Mouse (Mus musculus): ENCODE data around the gene Rps3a1. TPM values are rescaled to one million over a fixed set of nuclear protein-coding genes. Genes with fewer than 3 reads are reported as not detected.

Rps3a1 gene
- polyA plus RNA-seq, 1 experiment from 2014 or later = 746 TPM

DNA sequence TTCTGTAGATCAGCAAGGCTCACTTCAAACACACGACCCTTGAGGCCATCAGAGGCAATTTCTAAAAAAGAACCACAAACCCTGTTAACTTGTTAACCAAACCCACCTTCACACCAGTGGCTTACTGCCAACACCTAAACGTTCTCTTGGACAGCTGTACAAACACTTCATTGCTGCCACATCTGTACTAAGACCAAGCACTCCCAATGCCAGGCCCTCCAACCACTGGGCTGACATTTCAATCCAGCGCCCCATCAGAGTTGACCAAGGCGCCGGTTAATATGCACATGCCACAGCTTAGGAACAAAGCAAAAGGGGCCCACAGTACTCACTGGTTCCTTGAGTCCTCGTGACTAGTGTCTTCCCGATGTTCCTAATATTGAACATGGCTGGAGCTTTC lies 1.1 kb downstream of the Rps3a1 start:
- Histone ChIP-seq H3K27me3 (no peaks in the 10 kb centered on the region), H3K36me3 (peaks cover 44% of the 10 kb centered on the region), H3K27ac (peak overlapping the region; percentile 86; the same call in 1 of the 2 replicates), H3K9ac (peak overlapping the region; percentile 98), H3K9me3 (replicated peaks) (no peaks in the 10 kb centered on the region), H3K4me1 (replicated peaks) (peaks cover 16% of the 10 kb centered on the region), H3K4me3 (peak overlapping the region; percentile 98), H3K4me2 (peak overlapping the region; percentile 67)
- no peak for ATAC-seq (replicated peaks; ENCODE audit: insufficient number of reproducible peaks, insufficient read depth, low FRiP score, low read depth)
- 7% methylated on average over 7 of the region's 7 CpGs for WGBS

DNA sequence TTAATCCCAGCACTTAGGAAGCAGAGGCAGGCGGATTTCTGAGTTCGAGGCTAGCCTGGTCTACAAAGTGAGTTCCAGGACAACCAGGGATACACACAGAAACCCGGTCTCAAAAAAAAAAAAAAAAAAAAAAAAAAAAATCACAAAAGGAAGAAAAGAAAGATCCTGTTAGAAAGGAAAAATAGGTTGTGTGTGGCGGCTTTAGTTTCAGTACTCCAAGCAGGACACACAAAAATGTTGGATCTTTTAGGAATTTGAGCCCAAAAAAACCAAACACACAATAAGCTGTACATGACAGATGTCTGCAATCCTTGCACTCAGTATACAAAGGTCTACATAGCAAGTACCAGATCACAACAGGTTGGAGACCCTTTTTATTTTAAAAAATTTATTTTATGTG lies 2.8 kb downstream of the Rps3a1 start:
- peaks cover 16% of the 10 kb centered on the region for H3K4me1 ChIP-seq (replicated peaks)
- ATAC-seq (replicated peaks; ENCODE audit: insufficient number of reproducible peaks, insufficient read depth, low FRiP score, low read depth) = no peak
- H3K9me3 ChIP-seq (replicated peaks) = no peaks in the 10 kb centered on the region
- no peaks in the 10 kb centered on the region for H3K27me3 ChIP-seq
- H3K27ac ChIP-seq = no peak overlapping the region
- H3K4me2 ChIP-seq = no peak overlapping the region
- WGBS = 91% methylated on average over 4 of the region's 4 CpGs
- no peak overlapping the region for H3K4me3 ChIP-seq
- H3K36me3 ChIP-seq = peaks cover 55% of the 10 kb centered on the region
- no peak overlapping the region for H3K9ac ChIP-seq

DNA sequence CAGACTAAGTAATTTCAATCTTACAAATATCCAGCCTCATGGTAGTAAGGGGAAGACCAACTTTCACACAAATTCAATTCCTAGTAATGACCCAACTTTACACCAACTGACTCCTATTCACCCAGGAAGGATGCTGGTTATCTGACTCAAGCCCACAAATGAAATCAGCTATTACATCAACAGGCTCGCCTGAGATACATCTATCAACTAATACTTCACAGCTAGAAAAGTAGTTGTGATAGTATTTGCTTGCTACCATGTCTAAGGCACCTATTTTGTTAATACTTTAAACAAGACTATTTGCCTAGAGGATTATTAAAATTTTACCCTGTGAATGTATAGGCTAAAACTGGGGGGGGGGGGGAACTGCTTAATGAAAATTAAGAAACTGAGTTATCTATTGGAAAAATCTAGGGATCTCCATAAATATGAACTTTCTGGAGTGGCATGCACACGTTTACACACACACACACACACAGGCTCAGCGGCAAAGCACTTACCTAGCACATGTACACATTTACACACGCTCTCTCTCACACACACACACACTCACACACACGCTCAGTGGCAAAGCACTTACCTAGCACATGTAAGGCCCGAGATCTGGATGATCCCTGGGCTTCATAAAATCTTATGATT lies 5.4 kb downstream of the Rps3a1 start:
- Histone ChIP-seq H3K4me3 (no peak overlapping the region), H3K27ac (no peak overlapping the region), H3K4me2 (no peak overlapping the region), H3K36me3 (peaks cover 55% of the 10 kb centered on the region), H3K9ac (no peak overlapping the region), H3K27me3 (no peaks in the 10 kb centered on the region), H3K4me1 (replicated peaks) (peaks cover 13% of the 10 kb centered on the region), H3K9me3 (replicated peaks) (no peaks in the 10 kb centered on the region)
- WGBS = 85% methylated on average over 6 of the region's 6 CpGs
- no peak for ATAC-seq (replicated peaks; ENCODE audit: insufficient number of reproducible peaks, insufficient read depth, low FRiP score, low read depth)

DNA sequence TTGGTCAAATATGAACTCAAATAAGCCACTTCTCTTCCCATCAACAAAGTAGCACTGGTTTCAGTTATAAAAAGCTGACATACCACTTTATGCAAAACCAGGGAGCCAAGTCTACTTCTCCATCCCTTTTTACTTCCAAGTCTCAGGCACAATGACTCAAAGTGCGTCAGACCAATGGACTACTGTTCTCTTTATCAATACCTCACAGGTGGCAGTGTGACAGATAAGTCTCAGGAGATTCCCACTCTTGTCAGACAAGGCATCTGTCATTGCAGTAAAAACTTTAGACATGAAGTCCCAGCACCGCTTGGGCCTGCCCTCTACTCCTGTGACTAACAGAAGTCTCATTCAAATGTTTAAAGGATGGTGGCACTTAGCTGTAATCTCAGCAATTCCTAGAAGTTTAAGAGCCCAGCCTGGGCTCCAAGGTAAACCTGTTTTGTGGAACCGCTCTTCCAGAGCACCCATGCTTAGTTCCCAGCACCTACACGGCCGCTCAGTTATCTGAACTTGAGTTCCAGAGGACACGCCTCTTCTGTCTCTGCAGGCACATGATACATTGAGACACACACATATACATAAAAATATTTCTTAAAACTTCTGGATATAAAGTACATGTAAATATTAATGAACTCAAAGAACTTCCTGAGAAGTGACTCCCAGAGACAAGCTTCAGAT lies 6.5 kb downstream of the Rps3a1 start:
- Histone ChIP-seq H3K27ac (no peak overlapping the region), H3K9ac (no peak overlapping the region), H3K4me1 (replicated peaks) (peaks cover 8% of the 10 kb centered on the region), H3K27me3 (no peaks in the 10 kb centered on the region), H3K4me2 (no peak overlapping the region), H3K36me3 (peaks cover 55% of the 10 kb centered on the region), H3K4me3 (no peak overlapping the region), H3K9me3 (replicated peaks) (no peaks in the 10 kb centered on the region)
- ATAC-seq (replicated peaks; ENCODE audit: insufficient number of reproducible peaks, insufficient read depth, low FRiP score, low read depth) = no peak
- 81% methylated on average over 6 of the region's 6 CpGs for WGBS

DNA sequence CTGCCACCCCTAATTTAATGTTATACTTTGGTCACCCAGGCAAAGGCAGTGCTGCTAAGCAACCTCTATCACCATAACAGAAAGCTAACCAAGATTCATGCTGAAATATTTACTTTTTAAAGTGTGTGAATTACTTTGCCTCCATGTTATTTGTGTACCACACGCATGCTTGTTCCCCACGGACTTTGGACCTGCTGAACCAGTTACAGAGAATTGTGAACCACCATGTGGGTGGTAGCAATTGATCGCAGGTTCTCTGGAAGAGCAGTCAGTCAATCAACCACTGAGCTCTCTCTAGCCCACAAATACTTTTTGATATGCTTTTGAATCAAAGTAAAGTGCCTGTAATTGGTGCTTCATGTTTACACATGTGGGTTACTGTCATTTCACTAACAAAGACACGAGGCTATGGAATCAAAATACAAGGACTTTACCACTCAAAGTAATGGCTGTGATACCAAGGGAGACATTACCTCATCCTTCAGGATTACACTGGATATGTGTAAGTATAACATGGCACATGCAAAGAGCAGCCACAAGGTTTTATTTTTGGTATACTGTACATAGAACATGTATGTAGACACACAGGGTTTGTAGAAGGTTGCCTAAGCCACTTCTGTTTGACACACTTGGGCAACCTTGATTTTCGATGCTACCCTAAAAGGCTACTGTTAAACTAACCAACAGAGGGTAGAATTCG lies 7.4 kb downstream of the Rps3a1 start:
- H3K27me3 ChIP-seq = no peaks in the 10 kb centered on the region
- no peaks in the 10 kb centered on the region for H3K4me1 ChIP-seq (replicated peaks)
- no peak for ATAC-seq (replicated peaks; ENCODE audit: insufficient number of reproducible peaks, insufficient read depth, low FRiP score, low read depth)
- no peak overlapping the region for H3K9ac ChIP-seq
- no peaks in the 10 kb centered on the region for H3K9me3 ChIP-seq (replicated peaks)
- 88% methylated on average over 6 of the region's 6 CpGs for WGBS
- no peak overlapping the region for H3K4me3 ChIP-seq
- H3K36me3 ChIP-seq = peaks cover 45% of the 10 kb centered on the region
- no peak overlapping the region for H3K4me2 ChIP-seq
- no peak overlapping the region for H3K27ac ChIP-seq

DNA sequence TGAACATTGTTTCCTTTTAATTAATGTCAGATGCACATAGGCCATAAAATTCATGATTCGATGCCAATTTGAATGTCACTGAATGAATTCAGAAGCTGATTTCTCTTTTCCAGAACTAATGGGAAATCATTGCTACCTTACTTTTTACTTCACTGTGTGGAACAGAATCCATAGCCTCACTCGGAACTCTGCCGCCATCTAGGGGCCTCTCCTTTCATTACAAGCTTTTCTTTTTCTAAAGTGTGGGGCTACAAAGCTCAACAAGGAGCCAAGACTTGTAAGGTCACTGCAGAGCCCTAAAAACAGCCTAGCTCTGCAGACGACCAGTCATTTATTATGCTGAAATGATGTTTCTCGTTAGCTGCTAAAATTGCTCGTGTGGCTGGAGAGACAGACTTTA lies 12.7 kb downstream of the Rps3a1 start:
- H3K4me1 ChIP-seq (replicated peaks) = no peaks in the 10 kb centered on the region
- no peaks in the 10 kb centered on the region for H3K27me3 ChIP-seq
- H3K36me3 ChIP-seq = no peaks in the 10 kb centered on the region; the same call in 1 of the 2 replicates
- H3K9me3 ChIP-seq (replicated peaks) = no peaks in the 10 kb centered on the region
- no peak overlapping the region for H3K4me2 ChIP-seq
- ATAC-seq (replicated peaks; ENCODE audit: insufficient number of reproducible peaks, insufficient read depth, low FRiP score, low read depth) = no peak
- no peak overlapping the region for H3K9ac ChIP-seq
- WGBS = 10% methylated on average over 6 of the region's 6 CpGs
- H3K4me3 ChIP-seq = no peak overlapping the region
- H3K27ac ChIP-seq = no peak overlapping the region

DNA sequence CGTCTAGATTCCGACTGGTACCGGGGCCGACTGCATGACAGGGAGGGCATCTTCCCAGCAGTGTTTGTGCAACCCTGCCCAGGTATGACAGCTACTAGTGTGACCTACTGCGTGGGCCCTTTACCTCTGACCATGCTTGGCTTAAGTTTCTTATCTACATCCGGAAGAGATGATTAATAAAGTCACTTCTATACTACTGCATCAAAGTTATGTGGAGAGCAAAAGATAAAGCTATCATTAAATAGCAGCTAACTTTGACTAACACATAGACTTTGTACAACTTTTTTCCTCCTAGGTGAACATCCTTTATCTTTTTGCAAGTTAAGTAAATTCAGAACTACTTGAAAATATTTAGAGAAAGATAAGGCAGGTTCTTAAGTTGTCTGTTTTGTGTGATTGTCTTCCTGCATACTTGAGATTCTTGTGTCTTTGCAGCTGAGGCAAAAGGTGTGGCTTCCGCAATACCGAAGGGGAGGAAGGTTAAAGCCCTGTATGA lies 19.2 kb downstream of the Rps3a1 start:
- Histone ChIP-seq H3K4me2 (no peak overlapping the region), H3K4me1 (replicated peaks) (no peaks in the 10 kb centered on the region), H3K36me3 (peaks cover 8% of the 10 kb centered on the region), H3K4me3 (no peak overlapping the region), H3K9ac (no peak overlapping the region), H3K9me3 (replicated peaks) (no peaks in the 10 kb centered on the region), H3K27me3 (no peaks in the 10 kb centered on the region), H3K27ac (no peak overlapping the region)
- no peak for ATAC-seq (replicated peaks; ENCODE audit: insufficient number of reproducible peaks, insufficient read depth, low FRiP score, low read depth)
- WGBS = 65% methylated on average over 8 of the region's 8 CpGs

DNA sequence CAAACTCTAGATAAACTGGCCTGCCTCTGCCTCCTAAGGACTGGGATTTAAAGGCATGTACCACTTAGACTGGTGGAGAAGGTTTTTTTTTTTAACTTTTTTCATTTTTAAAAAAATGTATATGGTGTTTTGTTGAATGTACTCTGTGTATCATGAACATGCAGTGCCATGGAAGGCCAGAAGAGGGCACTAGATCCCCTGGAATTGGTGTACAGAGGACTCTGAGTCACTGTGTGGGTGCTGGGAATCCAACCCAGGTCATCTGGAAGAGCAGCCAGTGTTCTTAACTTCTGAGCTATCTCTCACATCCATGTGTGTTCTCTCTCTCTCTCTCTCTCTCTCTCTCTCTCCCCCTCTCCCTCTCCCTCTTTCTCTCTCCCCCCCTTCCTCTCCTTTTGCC lies 20.3 kb downstream of the Rps3a1 start:
- Histone ChIP-seq H3K9ac (no peak overlapping the region), H3K4me2 (no peak overlapping the region), H3K9me3 (replicated peaks) (no peaks in the 10 kb centered on the region), H3K27me3 (no peaks in the 10 kb centered on the region), H3K27ac (no peak overlapping the region), H3K36me3 (peaks cover 8% of the 10 kb centered on the region), H3K4me3 (no peak overlapping the region), H3K4me1 (replicated peaks) (no peaks in the 10 kb centered on the region)
- no peak for ATAC-seq (replicated peaks; ENCODE audit: insufficient number of reproducible peaks, insufficient read depth, low FRiP score, low read depth)

DNA sequence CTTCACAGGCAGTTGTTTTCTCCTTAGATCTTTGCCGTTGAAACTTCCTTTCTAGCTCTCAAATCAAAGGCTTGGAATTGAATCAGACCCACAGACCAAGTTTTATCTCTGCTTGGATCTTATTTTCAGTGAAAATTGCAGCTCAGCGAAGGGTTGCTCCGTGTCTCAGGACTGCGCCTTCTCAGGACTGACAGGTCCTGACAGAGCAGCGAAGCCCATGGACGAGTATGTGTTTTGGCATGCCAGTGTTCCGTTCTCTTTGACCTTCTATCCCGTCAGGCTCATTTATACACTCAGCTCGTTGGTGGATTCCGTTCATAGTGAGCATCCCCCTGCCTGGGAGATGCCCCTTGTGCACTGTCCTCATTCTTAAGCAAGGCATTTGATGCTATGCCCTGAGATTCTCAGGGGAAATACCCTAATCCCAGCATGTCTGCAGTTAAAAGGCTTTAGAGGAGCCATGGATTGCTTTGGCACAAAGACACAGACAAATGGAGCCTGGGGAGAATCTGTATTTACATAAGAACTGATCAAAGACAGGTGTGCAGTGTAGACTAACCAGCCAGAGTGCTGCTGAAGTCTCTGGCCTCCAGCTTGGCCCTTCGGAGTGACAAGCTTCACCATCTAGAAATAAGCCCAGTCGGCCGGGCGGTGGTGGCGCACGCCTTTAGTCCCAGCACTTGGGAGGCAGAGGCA lies 23.1 kb downstream of the Rps3a1 start:
- H3K36me3 ChIP-seq = peaks cover 16% of the 10 kb centered on the region
- WGBS = 66% methylated on average over 16 of the region's 16 CpGs
- H3K9me3 ChIP-seq (replicated peaks) = 0 out of 2 replicates have a peak, but pooled peaks cover 3% of the 10 kb centered on the region
- H3K27me3 ChIP-seq = no peaks in the 10 kb centered on the region
- H3K27ac ChIP-seq = no peak overlapping the region
- no peak for ATAC-seq (replicated peaks; ENCODE audit: insufficient number of reproducible peaks, insufficient read depth, low FRiP score, low read depth)
- no peaks in the 10 kb centered on the region for H3K4me1 ChIP-seq (replicated peaks)
- no peak overlapping the region for H3K4me2 ChIP-seq
- no peak overlapping the region for H3K9ac ChIP-seq
- no peak overlapping the region for H3K4me3 ChIP-seq

DNA sequence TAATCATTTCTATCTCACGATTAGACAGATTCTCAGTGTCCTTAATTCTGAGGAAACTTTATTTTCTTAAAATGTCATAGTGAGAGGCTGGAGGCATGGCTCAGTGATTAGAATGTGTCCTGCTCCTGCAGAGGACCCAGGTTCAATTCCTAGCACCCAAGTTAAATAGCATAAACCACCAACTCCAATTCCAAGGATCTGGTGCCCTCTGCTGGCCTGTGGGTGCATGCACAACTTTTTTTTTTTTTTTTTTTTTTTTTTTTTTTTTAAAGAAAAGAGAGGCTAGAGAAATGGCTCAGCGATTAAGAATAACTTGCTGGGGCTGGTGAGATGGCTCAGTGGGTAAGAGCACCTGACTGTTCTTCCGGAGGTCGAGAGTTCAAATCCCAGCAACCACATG lies 25.6 kb downstream of the Rps3a1 start:
- ATAC-seq (replicated peaks; ENCODE audit: insufficient number of reproducible peaks, insufficient read depth, low FRiP score, low read depth) = no peak
- 82% methylated on average over 4 of the region's 4 CpGs for WGBS
- Histone ChIP-seq H3K4me2 (no peak overlapping the region), H3K4me1 (replicated peaks) (no peaks in the 10 kb centered on the region), H3K27me3 (no peaks in the 10 kb centered on the region), H3K4me3 (no peak overlapping the region), H3K27ac (no peak overlapping the region), H3K9ac (no peak overlapping the region), H3K36me3 (peaks cover 14% of the 10 kb centered on the region; the same call in 1 of the 2 replicates), H3K9me3 (replicated peaks) (0 out of 2 replicates have a peak, but pooled peaks cover 3% of the 10 kb centered on the region)
